Mouse (Mus musculus) myocyte (in vitro differentiated cells): Measurements from ENCODE around the gene Setd3.

Experiments used
- E2F4 ChIP-seq: IDR thresholded peaks from one replicate; pipeline ENCODE4 v1.6.1; 2011; ENCODE audit warnings: mild to moderate bottlenecking, control low read depth, moderate library complexity; ENCODE audit not compliant: insufficient read depth
- MAX ChIP-seq: IDR thresholded peaks from one replicate; pipeline ENCODE4 v1.6.1; 2011; ENCODE audit warnings: low read depth, mild to moderate bottlenecking, control low read depth
- MYOD1 ChIP-seq, 3 experiments: IDR thresholded peaks; one replicate each; pipeline ENCODE4 v1.6.1; 2011; ENCODE audit warnings: control low read depth in 2 of 3, low read depth in 2 of 3, mild to moderate bottlenecking in 2 of 3, moderate library complexity in 1 of 3; ENCODE audit not compliant: insufficient read length in 2 of 3, control insufficient read depth in 1 of 3
- POLR2A ChIP-seq: IDR thresholded peaks from one replicate; pipeline ENCODE4 v1.6.1; 2011; ENCODE audit warnings: low read depth, mild to moderate bottlenecking, control low read depth, moderate library complexity; ENCODE audit not compliant: insufficient read length
- POLR2AphosphoS2 ChIP-seq: IDR thresholded peaks from one replicate; pipeline ENCODE4 v1.6.1; 2011; ENCODE audit warnings: low read depth, control low read depth; ENCODE audit not compliant: insufficient read length
- REST ChIP-seq: IDR thresholded peaks from one replicate; pipeline ENCODE4 v1.6.1; 2011; ENCODE audit warnings: mild to moderate bottlenecking, control low read depth, moderate library complexity; ENCODE audit not compliant: insufficient read depth, insufficient read length
- SRF ChIP-seq: IDR thresholded peaks from one replicate; pipeline ENCODE4 v1.6.1; 2011; ENCODE audit warnings: low read depth; ENCODE audit not compliant: control insufficient read depth, insufficient read length
- TCF12 ChIP-seq: IDR thresholded peaks from one replicate; pipeline ENCODE4 v1.6.1; 2011; ENCODE audit warnings: mild to moderate bottlenecking, control low read depth; ENCODE audit not compliant: poor library complexity, insufficient read depth, severe bottlenecking
- USF1 ChIP-seq: IDR thresholded peaks from one replicate; pipeline ENCODE4 v1.6.1; 2011; ENCODE audit warnings: low read depth, mild to moderate bottlenecking, control low read depth, moderate library complexity

DNA sequence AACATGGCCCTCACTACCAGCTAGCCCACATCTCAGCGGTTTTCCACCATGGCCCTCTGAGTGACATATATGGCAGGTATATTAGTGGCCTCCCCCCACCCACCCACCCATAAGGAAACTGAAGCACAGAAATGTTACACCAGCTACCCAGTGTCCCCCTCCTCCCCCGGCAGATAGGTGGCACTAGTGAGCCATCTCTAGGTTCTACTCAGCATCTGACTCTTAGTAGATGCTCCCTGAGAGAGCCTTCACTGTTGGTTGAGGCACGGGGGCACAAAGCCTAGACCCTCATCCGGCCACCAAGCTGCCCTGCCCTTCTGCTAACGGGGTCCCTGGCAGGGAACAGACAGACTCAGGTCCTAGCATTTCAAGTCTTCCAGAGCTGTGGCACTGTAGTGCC, 38.5 kb upstream of the Setd3 start:
- TF ChIP-seq POLR2A (no peak), MAX (no peak), POLR2AphosphoS2 (no peak), E2F4 (no peak), TCF12 (no peak), MYOD1 (IDR thresholded peaks at IDR 0.05; ENCODE audit: control insufficient read depth in 1 of 3, insufficient read length in 2 of 3, low read depth in 2 of 3) (no peak), USF1 (no peak), SRF (no peak), REST (no peak)
